ENCODE assay signal across 21 mouse cellular contexts in the genomic region with DNA sequence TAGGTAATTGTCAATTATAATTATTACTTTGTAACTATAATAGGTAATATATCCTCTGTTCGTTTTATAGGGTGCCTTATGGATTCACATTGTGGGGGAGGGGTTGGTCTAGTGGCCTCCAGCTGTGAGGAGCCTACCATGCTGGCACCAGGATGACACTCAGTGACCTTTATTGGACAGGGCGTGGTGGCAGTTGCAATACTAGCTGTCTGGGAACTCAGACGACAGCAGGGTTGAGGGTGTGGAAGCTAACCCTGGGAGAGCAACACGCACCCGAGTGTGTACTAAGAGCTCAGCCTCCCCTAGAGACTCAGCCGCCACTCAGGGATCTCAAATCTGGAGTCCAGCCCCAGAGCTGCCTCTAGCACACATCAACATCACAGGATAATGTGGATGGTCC.
"Had no signal": no experiment of that assay in that cellular context is flagged by ENCODE, and none has a peak within 500 bp of the region (broad histone marks: within the 10 kb centered on the region; RNA-seq: fewer than 3 reads in every experiment).

No protein-coding gene starts in this region.

- H3K9me3 ChIP-seq: kidney, embryonic 15.5 days; limb, embryonic 12.5 days; limb, embryonic 15.5 days; lung, embryonic 15.5 days; neural tube, embryonic 12.5 days; neural tube, embryonic 15.5 days had no signal

- ATAC-seq: liver, postnatal 0 days had no signal

- H3K4me3 ChIP-seq: kidney, embryonic 15.5 days; limb, embryonic 12.5 days; limb, embryonic 15.5 days; lung, embryonic 15.5 days; neural tube, embryonic 12.5 days; neural tube, embryonic 15.5 days had no signal

- H3K4me2 ChIP-seq: kidney, embryonic 15.5 days; limb, embryonic 12.5 days; limb, embryonic 15.5 days; liver, embryonic 11.5 days; lung, embryonic 15.5 days; midbrain, embryonic 11.5 days; neural tube, embryonic 12.5 days; neural tube, embryonic 15.5 days had no signal

- H3K27ac ChIP-seq: kidney, embryonic 15.5 days; limb, embryonic 12.5 days; limb, embryonic 15.5 days; liver, embryonic 14.5 days; neural tube, embryonic 12.5 days; neural tube, embryonic 15.5 days had no signal

- H3K36me3 ChIP-seq: limb, embryonic 12.5 days; limb, embryonic 15.5 days; neural tube, embryonic 12.5 days; neural tube, embryonic 15.5 days had no signal

- DNase-seq: kidney, adult 8-10 months; kidney, postnatal 10 days; kidney, postnatal 36 days; left cerebral cortex, postnatal 4 days; liver, postnatal 0 days; lung, postnatal 14 days; lung, postnatal 4 days; midbrain, embryonic 14.5 days; right cerebral cortex, adult 18-20 months; right cerebral cortex, postnatal 14 days; right cerebral cortex, postnatal 4 days; thymus, postnatal 25 days had no signal

- H3K27me3 ChIP-seq: kidney, embryonic 15.5 days; limb, embryonic 12.5 days; limb, embryonic 15.5 days; lung, embryonic 15.5 days; neural tube, embryonic 12.5 days; neural tube, embryonic 15.5 days had no signal

- H3K4me1 ChIP-seq: neural tube, embryonic 12.5 days had no signal

- H3K9ac ChIP-seq: kidney, embryonic 15.5 days; limb, embryonic 12.5 days; limb, embryonic 15.5 days; liver, embryonic 14.5 days; liver, postnatal 0 days; lung, embryonic 15.5 days; neural tube, embryonic 12.5 days; neural tube, embryonic 15.5 days had no signal
